Mouse (Mus musculus): ENCODE data around the gene Tnip3. TPM values are rescaled to one million over a fixed set of nuclear protein-coding genes. Genes with fewer than 3 reads are reported as not detected.

Tnip3 gene
- polyA plus RNA-seq, 1 experiment from 2014 or later: not detected

DNA sequence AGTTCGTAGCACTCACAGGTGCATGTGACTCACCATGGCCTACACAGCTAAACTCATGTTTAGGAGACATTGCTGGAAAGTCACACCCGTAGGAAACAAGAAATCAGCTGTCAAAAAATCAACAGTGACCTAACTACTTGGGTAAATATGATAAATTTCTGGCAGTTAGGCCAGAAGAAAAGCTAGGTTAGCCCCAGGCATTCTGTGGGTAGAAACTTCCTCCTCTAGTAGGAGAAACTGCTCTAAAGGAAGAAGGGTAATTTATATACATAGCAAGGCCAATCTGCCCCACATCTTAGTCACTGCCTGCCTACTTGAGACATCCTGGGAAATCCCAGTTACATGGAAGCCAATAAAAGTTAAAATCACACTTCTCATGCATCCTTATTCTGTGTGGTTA is 64.9 kb downstream of the Tnip3 start:
- 93% methylated on average over 2 of the region's 2 CpGs for WGBS
- H3K4me1 ChIP-seq: peaks cover 1% of the 10 kb centered on the region
- no peak overlapping the region for H3K27ac ChIP-seq
- no peaks in the 10 kb centered on the region for H3K9me3 ChIP-seq (replicated peaks)
- no peak overlapping the region for H3K9ac ChIP-seq
- no peak for ATAC-seq
- H3K27me3 ChIP-seq: no peaks in the 10 kb centered on the region
- no peak overlapping the region for H3K4me2 ChIP-seq
- no peaks in the 10 kb centered on the region for H3K36me3 ChIP-seq (ENCODE audit: poor library complexity, severe bottlenecking)
- no peak overlapping the region for H3K4me3 ChIP-seq

DNA sequence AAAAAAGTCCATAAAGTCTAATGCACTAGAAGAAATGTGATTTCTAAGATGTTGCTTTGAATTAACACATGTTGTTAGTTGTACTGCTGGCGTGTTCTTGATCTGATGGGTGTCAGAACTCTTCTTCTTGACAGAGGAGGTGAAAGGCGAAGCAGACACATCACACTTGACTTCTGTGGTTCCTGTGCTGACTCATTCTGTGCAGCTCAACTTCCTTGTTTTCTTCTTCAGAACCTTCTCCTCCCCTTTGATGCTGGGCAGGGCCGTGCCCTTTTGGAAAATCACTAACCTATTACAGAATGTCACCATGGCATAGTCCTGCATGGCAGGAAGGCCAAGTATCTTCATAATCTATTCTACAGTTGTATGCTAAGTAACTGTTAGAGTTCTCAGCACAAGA is 69.1 kb downstream of the Tnip3 start:
- WGBS: 78% methylated on average over 3 of the region's 3 CpGs
- no peak for ATAC-seq
- no peaks in the 10 kb centered on the region for H3K36me3 ChIP-seq (ENCODE audit: poor library complexity, severe bottlenecking)

DNA sequence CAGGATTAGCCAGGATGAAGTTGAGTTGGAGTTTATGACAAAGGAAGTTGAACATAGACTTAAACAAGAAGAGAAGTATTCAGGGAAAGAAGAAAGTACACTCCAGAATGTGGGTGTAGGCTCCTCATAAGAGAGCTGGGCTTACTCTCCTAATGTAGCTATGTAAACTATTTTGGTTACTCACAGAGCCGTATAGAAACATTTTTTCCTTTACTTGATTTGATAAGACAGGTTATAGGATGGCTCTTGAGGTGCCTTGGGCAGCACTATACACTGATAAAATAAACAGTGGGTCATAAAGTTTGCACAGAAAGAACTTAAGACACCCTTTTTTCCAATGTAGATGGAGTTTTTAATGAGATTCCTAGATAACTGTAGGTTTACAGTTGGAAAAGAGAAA is 70.3 kb downstream of the Tnip3 start:
- H3K9me3 ChIP-seq (replicated peaks): no peaks in the 10 kb centered on the region
- H3K36me3 ChIP-seq (ENCODE audit: poor library complexity, severe bottlenecking): no peaks in the 10 kb centered on the region
- H3K4me1 ChIP-seq: no peaks in the 10 kb centered on the region; the same call in 1 of the 2 replicates
- no peak for ATAC-seq
- H3K4me2 ChIP-seq: no peak overlapping the region
- H3K27me3 ChIP-seq: no peaks in the 10 kb centered on the region
- no peak overlapping the region for H3K4me3 ChIP-seq
- H3K9ac ChIP-seq: no peak overlapping the region
- no peak overlapping the region for H3K27ac ChIP-seq
- 85% methylated on average over 1 of the region's 1 CpGs for WGBS

More for the DNA sequence above, 69.1 kb downstream of the Tnip3 start:
- no peak overlapping the region for H3K4me3 ChIP-seq
- H3K4me2 ChIP-seq: no peak overlapping the region
- no peak overlapping the region for H3K9ac ChIP-seq
- no peaks in the 10 kb centered on the region for H3K27me3 ChIP-seq
- H3K9me3 ChIP-seq (replicated peaks): no peaks in the 10 kb centered on the region
- H3K27ac ChIP-seq: no peak overlapping the region
- no peaks in the 10 kb centered on the region for H3K4me1 ChIP-seq

- Histone ChIP-seq H3K4me1 (no peaks in the 10 kb centered on the region; the same call in 1 of the 2 replicates), H3K27me3 (no peaks in the 10 kb centered on the region), H3K9me3 (replicated peaks) (no peaks in the 10 kb centered on the region), H3K4me3 (no peak overlapping the region), H3K9ac (no peak overlapping the region), H3K36me3 (ENCODE audit: poor library complexity, severe bottlenecking) (no peaks in the 10 kb centered on the region), H3K4me2 (no peak overlapping the region), H3K27ac (no peak overlapping the region)
- 24% methylated on average over 12 of the region's 12 CpGs for WGBS
- ATAC-seq: no peak
Observed at GRCm38 (mm10) chr6:65597056-65597818, 72.1 kb downstream of the Tnip3 start.

DNA sequence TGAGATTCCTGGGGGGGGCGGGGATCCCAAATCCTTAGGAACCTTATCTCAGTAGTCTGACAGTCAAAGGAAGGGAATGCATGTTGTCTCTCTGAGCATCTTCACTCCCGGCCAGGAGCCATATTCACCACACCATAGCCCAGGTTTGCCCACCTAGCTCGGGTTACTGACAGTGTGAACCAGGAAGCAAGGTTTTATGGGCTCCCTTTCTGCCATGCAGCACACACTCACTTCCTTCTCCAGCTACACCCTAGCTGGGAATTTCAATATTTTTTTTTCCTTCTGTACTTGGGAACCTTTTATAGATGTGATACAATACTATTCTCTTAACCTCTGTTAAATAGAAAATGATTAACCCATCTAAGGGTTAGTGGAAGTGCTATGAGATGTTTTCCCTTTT is 73.4 kb downstream of the Tnip3 start:
- Histone ChIP-seq H3K4me3 (no peak overlapping the region), H3K4me1 (no peaks in the 10 kb centered on the region; the same call in 1 of the 2 replicates), H3K27ac (no peak overlapping the region), H3K9ac (no peak overlapping the region), H3K27me3 (no peaks in the 10 kb centered on the region), H3K4me2 (no peak overlapping the region), H3K36me3 (ENCODE audit: poor library complexity, severe bottlenecking) (no peaks in the 10 kb centered on the region), H3K9me3 (replicated peaks) (no peaks in the 10 kb centered on the region)
- no peak for ATAC-seq
- WGBS: 87% methylated on average over 3 of the region's 3 CpGs

DNA sequence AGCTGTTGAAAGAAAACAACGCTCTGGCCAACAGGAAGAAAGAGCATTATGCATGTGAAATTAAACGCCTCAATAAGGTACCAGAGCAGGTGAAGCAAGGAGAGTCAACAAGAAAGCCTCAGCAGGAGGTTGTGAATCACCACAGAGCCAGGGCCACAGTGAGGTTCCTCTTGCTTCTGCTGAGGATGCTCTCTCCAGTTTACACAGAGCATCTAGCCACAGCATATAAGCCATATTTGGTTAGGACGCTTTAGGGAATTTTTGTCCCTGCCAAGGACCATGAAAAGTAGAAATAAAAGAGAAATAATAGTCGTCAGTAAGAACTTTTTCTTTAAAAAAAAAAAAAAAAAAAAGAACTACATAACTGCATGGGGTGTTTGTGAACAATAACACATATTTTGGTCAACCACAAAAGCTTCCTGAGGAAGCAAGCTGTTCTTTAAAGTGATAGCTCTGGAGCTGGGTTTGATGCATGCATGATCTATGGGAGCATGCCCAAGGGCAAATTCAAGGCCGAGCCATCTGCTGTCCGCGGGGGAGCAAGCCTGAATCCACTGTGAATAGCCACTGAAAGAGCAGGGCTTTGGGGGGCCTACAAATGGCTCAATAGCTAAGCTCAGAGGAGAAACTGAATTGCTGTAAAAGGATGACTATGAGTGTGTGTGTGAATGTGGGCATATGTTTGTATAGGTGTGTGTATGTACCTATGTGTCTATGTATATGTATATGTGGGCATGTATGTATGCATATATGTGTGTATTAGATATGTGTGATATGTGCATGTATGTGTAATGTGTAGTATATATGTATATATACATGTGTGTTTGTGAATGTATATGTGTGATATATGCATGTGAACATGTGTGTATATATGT is 75.0 kb downstream of the Tnip3 start:
- Histone ChIP-seq H3K4me1 (no peaks in the 10 kb centered on the region; the same call in 1 of the 2 replicates), H3K27me3 (no peaks in the 10 kb centered on the region), H3K4me3 (no peak overlapping the region), H3K9me3 (replicated peaks) (no peaks in the 10 kb centered on the region), H3K9ac (no peak overlapping the region), H3K36me3 (ENCODE audit: poor library complexity, severe bottlenecking) (no peaks in the 10 kb centered on the region), H3K4me2 (no peak overlapping the region), H3K27ac (0 out of 2 replicates have a peak overlapping the region, but pooled peaks have one; percentile 19)
- peak; percentile 36; the same call in 1 of the 2 replicates for ATAC-seq
- WGBS: 20% methylated on average over 7 of the region's 7 CpGs

- ATAC-seq: no peak
- no peak overlapping the region for H3K4me3 ChIP-seq
- H3K27ac ChIP-seq: no peak overlapping the region
- no peak overlapping the region for H3K4me2 ChIP-seq
- H3K36me3 ChIP-seq (ENCODE audit: poor library complexity, severe bottlenecking): no peaks in the 10 kb centered on the region
- no peaks in the 10 kb centered on the region for H3K27me3 ChIP-seq
- no peak overlapping the region for H3K9ac ChIP-seq
- 57% methylated on average over 1 of the region's 1 CpGs for WGBS
- H3K4me1 ChIP-seq: no peaks in the 10 kb centered on the region; the same call in 1 of the 2 replicates
- no peaks in the 10 kb centered on the region for H3K9me3 ChIP-seq (replicated peaks)
Observed at GRCm38 (mm10) chr6:65600887-65601286, 75.8 kb downstream of the Tnip3 start.

DNA sequence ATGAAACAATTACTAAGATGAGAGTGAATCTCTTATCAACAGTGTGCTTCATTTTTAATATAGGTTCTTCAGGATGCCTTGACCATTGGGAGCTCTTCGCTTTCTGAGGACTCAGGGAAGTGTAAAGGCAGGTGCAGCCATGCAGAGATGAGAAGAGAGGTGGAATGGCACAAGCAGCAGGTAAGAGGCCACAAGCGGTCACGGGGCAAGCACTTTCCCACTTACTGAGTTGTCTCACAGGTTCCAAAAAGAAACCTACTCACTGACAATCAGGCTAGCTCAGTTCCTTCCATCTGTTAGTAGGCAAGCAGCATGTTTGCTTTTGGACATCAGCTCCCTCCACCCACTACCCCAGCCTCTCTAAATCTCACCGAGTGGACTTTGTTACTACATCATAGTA is 80.7 kb downstream of the Tnip3 start:
- H3K4me3 ChIP-seq: no peak overlapping the region
- H3K36me3 ChIP-seq (ENCODE audit: poor library complexity, severe bottlenecking): no peaks in the 10 kb centered on the region
- no peak for ATAC-seq
- H3K4me2 ChIP-seq: no peak overlapping the region
- no peak overlapping the region for H3K27ac ChIP-seq
- no peaks in the 10 kb centered on the region for H3K9me3 ChIP-seq (replicated peaks)
- no peaks in the 10 kb centered on the region for H3K4me1 ChIP-seq
- no peaks in the 10 kb centered on the region for H3K27me3 ChIP-seq
- WGBS: 89% methylated on average over 4 of the region's 4 CpGs
- H3K9ac ChIP-seq: no peak overlapping the region

DNA sequence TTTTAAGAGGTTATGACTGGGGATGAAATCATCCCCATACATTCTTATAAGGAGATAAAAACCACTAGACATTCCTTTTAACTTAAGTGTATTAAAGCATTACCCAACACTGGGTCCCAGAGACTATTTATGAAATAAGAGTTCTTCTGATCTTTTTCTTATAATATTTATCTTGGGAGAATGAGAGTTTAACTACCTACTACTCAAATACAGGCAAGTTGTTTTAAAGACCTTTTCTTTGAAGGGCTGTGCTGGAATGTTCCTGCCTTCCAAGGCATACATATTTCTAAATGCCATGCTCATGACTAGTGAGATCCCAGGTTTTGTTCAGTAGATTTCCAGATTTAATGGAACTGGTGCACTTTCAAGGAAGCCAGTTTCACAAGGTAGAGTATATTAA is 81.8 kb downstream of the Tnip3 start:
- Histone ChIP-seq H3K27me3 (no peaks in the 10 kb centered on the region), H3K4me2 (no peak overlapping the region), H3K4me1 (no peaks in the 10 kb centered on the region), H3K9me3 (replicated peaks) (no peaks in the 10 kb centered on the region), H3K9ac (no peak overlapping the region), H3K4me3 (no peak overlapping the region), H3K36me3 (ENCODE audit: poor library complexity, severe bottlenecking) (no peaks in the 10 kb centered on the region), H3K27ac (no peak overlapping the region)
- ATAC-seq: no peak

- no peaks in the 10 kb centered on the region for H3K4me1 ChIP-seq
- H3K9me3 ChIP-seq (replicated peaks): no peaks in the 10 kb centered on the region
- H3K27me3 ChIP-seq: no peaks in the 10 kb centered on the region
- H3K4me3 ChIP-seq: no peak overlapping the region
- no peaks in the 10 kb centered on the region for H3K36me3 ChIP-seq (ENCODE audit: poor library complexity, severe bottlenecking)
- H3K4me2 ChIP-seq: no peak overlapping the region
- no peak overlapping the region for H3K27ac ChIP-seq
- no peak overlapping the region for H3K9ac ChIP-seq
- no peak for ATAC-seq
Observed at GRCm38 (mm10) chr6:65611834-65612233, 86.7 kb downstream of the Tnip3 start.

DNA sequence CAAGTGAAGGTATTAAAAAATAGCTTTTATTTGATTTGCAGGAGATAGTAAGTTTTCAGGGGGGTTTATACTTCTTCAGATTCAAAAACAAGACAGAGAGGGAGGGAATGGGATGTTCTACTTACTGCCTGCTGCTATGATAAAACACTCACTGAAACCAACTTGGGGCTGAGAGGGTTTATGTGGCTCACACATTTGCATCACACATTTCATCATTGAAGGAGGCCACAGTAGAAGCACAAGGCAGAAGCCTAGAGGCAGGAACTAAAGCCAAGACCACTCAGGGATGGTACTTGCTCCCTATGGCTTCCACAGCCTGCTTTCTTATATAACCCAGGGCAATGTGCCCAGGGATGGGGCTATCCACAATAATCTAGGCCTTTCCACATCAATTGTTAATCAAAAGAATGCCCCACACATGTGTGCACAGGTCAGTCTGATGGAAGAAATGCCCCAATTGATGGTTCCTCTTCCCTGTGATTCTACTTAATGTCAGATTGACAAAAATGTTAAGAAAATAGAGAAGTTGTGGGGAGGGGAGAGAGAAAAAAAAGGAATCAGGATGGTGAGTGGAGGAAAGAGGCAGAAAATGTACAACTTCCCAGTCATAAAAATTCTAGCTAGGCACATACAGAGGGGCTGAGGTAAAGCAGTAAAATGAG is 88.9 kb downstream of the Tnip3 start:
- Histone ChIP-seq H3K4me1 (no peaks in the 10 kb centered on the region), H3K9me3 (replicated peaks) (no peaks in the 10 kb centered on the region), H3K27ac (no peak overlapping the region), H3K27me3 (no peaks in the 10 kb centered on the region), H3K4me3 (no peak overlapping the region), H3K9ac (no peak overlapping the region), H3K4me2 (no peak overlapping the region), H3K36me3 (ENCODE audit: poor library complexity, severe bottlenecking) (no peaks in the 10 kb centered on the region)
- ATAC-seq: no peak

DNA sequence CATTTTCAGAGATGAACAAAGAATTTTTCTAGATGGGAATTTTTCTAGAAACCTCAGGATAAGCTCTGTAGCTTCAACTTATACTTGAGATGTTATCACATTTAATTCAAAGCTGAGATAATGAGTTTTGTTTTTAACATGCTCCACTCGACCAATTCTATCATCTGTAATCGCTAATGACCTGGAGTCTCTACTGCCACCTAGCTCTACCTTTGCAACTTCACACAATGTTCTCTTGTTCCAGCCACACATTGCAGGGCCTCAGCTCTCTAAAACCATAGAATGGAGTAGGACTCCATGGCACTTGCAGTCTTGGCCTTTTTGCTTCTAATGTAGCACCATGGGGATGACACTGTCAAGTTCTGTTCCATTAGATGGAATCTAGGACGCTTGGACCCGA is 90.5 kb downstream of the Tnip3 start:
- Histone ChIP-seq H3K4me3 (no peak overlapping the region), H3K9ac (no peak overlapping the region)
- ATAC-seq: no peak

More for the DNA sequence above, 90.5 kb downstream of the Tnip3 start:
- Histone ChIP-seq H3K27me3 (no peaks in the 10 kb centered on the region), H3K4me2 (no peak overlapping the region), H3K36me3 (ENCODE audit: poor library complexity, severe bottlenecking) (no peaks in the 10 kb centered on the region), H3K27ac (no peak overlapping the region), H3K9me3 (replicated peaks) (no peaks in the 10 kb centered on the region), H3K4me1 (no peaks in the 10 kb centered on the region)
- WGBS: 70% methylated on average over 4 of the region's 4 CpGs

Measured in forebrain, embryonic 13.5 days (tissue).